Mouse (Mus musculus) right cerebral cortex, adult 2 months (tissue): ENCODE measurements around the gene Trdn.

ENCODE experiments used
- DNase-seq, 2 experiments: peaks; one replicate each; pipeline ENCODE4 v3.0.0; 2021 to 2022; ENCODE audit warnings: low spot score in 2 of 2

Gene Trdn

DNA sequence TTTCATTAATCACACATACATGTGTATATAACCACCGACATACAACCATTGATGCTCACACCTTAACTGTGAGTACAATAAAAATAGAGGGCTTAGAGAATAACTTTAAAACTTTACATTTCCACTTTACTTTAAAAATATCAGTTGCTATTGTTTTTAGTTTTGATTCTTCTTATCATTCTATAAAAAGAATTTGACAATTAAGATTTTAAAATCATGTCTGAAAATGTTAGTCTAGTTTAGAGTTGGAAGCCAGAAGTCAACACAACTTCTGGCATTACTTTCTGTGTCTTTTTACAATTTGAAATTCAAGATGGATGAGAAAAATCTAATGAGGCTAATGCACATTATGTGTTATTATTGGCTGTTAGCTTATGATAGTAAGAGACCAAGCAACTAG, at the start of gene Trdn:
Gene Trdn, plus strand, starts transcription at position 301 of the 400 bp plus-strand sequence.
- DNase-seq: no peak

DNA sequence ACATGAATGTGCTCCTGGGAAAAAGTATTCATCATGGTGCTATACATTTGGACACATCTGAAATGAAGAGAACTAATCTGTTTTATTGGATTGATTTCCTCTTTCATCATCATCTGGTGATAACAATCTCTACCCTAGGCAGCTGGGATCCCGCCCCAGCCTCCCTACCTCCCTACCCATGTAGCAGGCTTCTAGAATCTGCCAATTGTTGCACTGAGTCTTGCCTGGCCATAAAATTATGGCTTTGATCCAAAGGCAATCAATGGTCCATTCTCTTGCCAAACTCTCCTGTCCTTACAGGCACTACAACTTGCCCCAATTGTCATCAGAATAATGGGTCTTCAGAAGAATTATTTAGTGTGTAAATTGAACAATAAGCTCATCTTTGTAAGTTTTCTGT, 19.6 kb upstream of the Trdn start:
- DNase-seq: no peak

DNA sequence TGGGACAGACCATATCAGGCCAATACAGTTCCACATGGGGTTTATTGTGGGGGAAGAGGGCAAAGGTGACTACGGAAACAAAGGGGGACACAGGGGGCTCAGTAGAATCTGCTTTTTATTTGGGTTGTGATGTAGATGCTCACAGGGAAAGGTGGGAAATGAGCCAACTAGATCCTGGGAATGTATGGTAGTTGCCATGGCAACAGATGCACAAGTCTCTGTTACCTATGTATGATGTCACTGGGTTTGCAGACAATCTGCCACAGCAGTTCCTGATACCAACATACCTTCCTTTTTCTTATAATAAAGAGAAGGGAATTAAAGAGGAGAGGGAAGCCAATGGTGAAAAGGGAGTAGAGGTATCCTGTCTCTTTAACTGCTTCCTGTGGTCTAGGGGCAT, 14.8 kb upstream of the Trdn start:
- DNase-seq: no peak

DNA sequence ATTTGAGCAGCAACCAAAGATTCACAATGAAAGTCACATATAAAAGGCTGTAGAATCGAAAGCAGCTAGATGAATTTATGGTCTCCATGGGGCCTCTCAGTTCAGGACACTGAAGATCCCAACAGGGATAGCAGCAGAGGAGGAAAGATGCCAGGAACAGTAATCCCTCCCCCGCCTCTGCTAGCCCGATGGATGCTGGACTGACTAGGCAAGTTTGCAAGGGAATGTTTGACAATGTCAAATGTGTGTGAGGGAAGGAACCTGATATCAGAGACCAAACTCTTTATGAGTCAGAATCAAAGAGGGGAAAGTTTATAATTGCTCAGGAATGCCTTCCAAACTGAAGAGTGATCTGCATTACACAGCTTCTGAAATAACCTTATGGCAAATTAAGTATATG, 7.2 kb upstream of the Trdn start:
- DNase-seq: no peak

GRCm38 (mm10) chr10:33082151-33082844, 1.9 kb downstream of the Trdn start:
- DNase-seq: no peak

- no peak for DNase-seq
These were observed 2.7 kb downstream of the Trdn start for GRCm38 (mm10) chr10:33082961-33083626.

GRCm38 (mm10) chr10:33083627-33084158, 3.3 kb downstream of the Trdn start:
- DNase-seq: no peak

DNA sequence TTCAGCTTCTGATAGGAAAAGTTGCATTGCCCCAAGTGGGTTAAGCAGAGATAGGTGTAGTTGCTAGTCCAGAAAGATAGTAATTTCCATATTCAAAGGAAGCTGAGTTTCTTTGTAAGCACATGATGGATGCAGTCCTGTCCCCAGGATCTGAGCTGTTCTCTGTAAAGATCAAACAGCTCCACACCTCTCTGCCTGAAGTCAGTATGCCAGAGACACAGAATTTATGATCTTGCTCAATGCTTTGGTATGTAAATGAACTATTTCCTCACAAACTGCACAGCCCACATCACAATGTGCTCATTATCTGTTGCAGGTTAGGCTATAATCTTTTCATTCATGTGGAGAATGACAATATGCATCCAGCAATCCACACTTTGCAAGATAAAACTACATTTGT, 8.0 kb downstream of the Trdn start:
- no peak for DNase-seq

DNA sequence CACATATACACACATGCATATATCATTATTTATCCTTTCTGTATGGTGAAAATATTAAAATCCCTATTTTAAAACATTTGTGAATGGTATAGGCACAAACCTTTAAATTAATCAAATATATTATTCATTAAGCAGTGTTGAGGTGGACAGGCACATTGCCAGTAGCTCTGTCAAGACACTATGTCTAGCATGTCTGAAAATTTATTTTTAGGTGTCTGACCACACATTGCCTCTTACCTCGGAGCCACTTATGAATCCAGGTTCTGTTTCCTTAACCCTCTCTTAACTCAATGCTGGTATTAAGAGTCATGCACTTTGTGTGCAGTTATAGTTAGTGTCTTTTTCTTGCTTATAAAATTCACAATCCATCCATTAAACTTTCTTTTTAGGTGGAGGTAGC, 12.0 kb downstream of the Trdn start:
- no peak for DNase-seq

DNA sequence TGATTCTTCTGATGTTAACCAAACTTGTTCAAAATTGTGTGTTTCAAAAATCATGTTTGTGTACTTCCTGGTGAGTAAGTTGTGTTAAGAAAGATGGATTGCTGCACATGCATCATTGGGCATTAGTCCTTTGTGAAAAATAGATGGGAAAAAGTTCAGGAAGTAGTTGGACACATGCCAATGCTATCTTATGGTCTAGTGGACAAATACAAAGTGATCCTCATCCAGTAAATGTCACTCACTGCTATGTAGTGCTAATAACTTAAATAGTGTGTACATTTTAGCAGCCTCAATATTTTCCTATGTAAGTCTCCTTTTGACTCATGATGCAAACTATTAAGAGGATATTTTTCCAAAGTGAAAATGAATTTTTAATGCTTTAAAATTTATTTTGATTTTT, 27.6 kb downstream of the Trdn start:
- DNase-seq: no peak

DNA sequence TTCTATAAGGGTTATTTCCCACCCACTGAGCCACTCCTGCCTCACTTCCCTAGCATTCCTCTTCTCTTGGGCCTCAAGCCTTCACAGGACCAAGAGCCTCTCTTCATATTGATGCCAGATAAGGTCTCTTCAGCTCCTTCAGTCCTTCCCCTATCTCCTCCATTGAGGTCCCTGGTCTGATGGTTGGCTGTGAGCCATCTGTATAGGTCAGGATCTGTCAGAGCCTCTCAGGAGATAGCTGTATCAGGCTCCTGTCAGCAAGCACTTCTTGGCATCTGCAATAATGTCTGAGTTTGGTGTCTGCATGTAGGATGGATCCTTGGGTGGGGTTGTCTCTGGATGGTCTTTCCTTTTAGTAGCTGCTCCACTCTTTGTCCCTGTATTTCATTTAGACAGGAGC, 42.7 kb downstream of the Trdn start:
- no peak for DNase-seq

GRCm38 (mm10) chr10:33144911-33145310, 64.6 kb downstream of the Trdn start:
- no peak for DNase-seq

- no peak for DNase-seq
These were observed 99.6 kb downstream of the Trdn start for GRCm38 (mm10) chr10:33179731-33180631.

GRCm38 (mm10) chr10:33189031-33189430, 108.7 kb downstream of the Trdn start:
- DNase-seq: no peak

GRCm38 (mm10) chr10:33195919-33196318, 115.6 kb downstream of the Trdn start:
- DNase-seq: no peak

GRCm38 (mm10) chr10:33198257-33198656, 117.9 kb downstream of the Trdn start:
- DNase-seq: no peak

GRCm38 (mm10) chr10:33210411-33210810, 130.1 kb downstream of the Trdn start:
- no peak for DNase-seq

DNA sequence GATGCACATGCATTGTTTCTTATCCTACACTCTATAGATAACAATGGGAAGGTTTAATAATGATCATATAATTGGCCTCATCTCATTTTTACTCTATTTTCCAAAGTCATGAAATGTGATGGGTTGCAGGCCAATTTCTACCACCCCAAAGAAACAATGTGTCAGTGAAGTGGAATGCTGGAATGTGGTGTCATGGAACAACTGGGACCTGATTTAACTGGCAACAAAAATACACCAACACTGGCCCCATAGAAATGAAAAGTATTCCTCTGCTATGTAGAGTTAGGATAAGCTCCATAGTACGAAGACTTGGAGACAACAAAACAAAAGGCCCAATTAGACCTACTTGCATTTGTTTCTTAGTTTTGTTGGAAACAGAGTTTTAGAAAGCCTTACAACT, 173.6 kb downstream of the Trdn start:
- DNase-seq: no peak

- DNase-seq: no peak
These were observed 175.8 kb downstream of the Trdn start for GRCm38 (mm10) chr10:33256202-33256601.

- DNase-seq: peak; percentile 29 to 57
These were observed 224.6 kb downstream of the Trdn start for GRCm38 (mm10) chr10:33304982-33305381.

DNA sequence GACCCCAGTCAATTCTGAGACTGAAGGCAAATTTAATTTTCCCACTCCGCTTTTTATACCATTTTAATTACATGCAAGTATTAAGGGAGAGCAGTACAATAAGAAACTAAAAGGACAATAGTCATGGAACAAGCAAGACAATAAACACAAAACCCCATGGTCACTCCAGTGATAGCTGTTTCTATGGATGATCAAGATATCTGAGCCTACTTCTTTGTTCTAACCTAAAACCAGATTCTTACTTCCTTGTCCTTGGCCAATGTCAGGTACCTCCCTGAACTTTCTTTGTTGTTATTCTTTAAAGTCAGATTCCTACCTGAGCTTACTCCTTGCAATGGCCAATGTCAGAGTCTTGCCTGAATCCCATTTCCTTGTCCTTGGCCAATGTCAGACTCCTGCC, 272.7 kb downstream of the Trdn start:
- no peak for DNase-seq

- no peak for DNase-seq
These were observed 286.2 kb downstream of the Trdn start for GRCm38 (mm10) chr10:33366521-33366920.
